Mouse (Mus musculus): Measurements from ENCODE around the gene Slc10a7.

- no peak for TF ChIP-seq POLR2A (IDR thresholded peaks at IDR 0.05; ENCODE audit: insufficient read length, low read depth)
- TF ChIP-seq MAX (IDR thresholded peaks at IDR 0.05; ENCODE audit: low read depth): no peak
- TF ChIP-seq USF1 (IDR thresholded peaks at IDR 0.05; ENCODE audit: low read depth): no peak
- TF ChIP-seq POLR2AphosphoS2 (IDR thresholded peaks at IDR 0.05; ENCODE audit: insufficient read length, low read depth): no peak
- TF ChIP-seq CEBPB (IDR thresholded peaks at IDR 0.05; ENCODE audit: insufficient read depth, poor library complexity, severe bottlenecking): no peak
- no peak for TF ChIP-seq SRF (IDR thresholded peaks at IDR 0.05; ENCODE audit: control insufficient read depth, insufficient read length, low read depth)
- no peak for TF ChIP-seq TCF12 (IDR thresholded peaks at IDR 0.05; ENCODE audit: insufficient read depth, poor library complexity, severe bottlenecking)
These were observed 59.0 kb downstream of the Slc10a7 start for GRCm38 (mm10) chr8:78568196-78568595.

Measured in myocyte (in vitro differentiated cells).